Mouse (Mus musculus) lung, postnatal 0 days (tissue): ENCODE measurements at regions not wholly inside any gene's neighbourhood (a gene's known extent, or its start where the extent isn't known, plus 50 kb on each side); places are given as distances from the start of the nearest gene placed in this dataset.

Source experiments
- CTCF ChIP-seq: IDR thresholded peaks from 2 replicates; pipeline ENCODE4 v1.5.1; 2016; ENCODE audit warnings: antibody characterized with exemption, mild to moderate bottlenecking
- EP300 ChIP-seq: IDR thresholded peaks from 2 replicates; pipeline ENCODE4 v1.6.1; 2016; ENCODE audit warnings: antibody characterized with exemption, mild to moderate bottlenecking, control low read depth

- TF ChIP-seq CTCF (no peak), EP300 (no peak)
These were observed 258.3 kb upstream of the Mamld1 start for GRCm38 (mm10) chrX:70791796-70792195.
